Mouse (Mus musculus): ENCODE data around the gene Zfp467. TPM values are rescaled to one million over a fixed set of nuclear protein-coding genes. Genes with fewer than 3 reads are reported as not detected.

Zfp467 gene
- total and polyA plus RNA-seq, 3 experiments: 1.4 to 5.9 (median 2.1) TPM

GRCm38 (mm10) chr6:48411193-48412092 is 34.2 kb downstream of the Zfp467 start:
- TF ChIP-seq SIN3A (IDR thresholded peaks at IDR 0.05; ENCODE audit: low read length): no peak
- no peak for TF ChIP-seq RAD21 (IDR thresholded peaks at IDR 0.05; ENCODE audit: low read depth, low read length)
- no peak for TF ChIP-seq CTCF (conservative IDR thresholded peaks at IDR 0.05 in 1 of 2, IDR thresholded peaks at IDR 0.05 in 1 of 2; ENCODE audit: low read depth in 2 of 2, low read length in 2 of 2)
- TF ChIP-seq TBP (conservative IDR thresholded peaks at IDR 0.05; ENCODE audit: low read depth, low read length): no peak
- no peak for TF ChIP-seq POLR2AphosphoS2 (IDR thresholded peaks at IDR 0.05; ENCODE audit: low read depth, low read length)
- TF ChIP-seq E2F4 (IDR thresholded peaks at IDR 0.05; ENCODE audit: insufficient replicate concordance, low read depth, low read length): no peak
- TF ChIP-seq MAX (IDR thresholded peaks at IDR 0.05; ENCODE audit: low read length): no peak
- TF ChIP-seq USF2 (conservative IDR thresholded peaks at IDR 0.05; ENCODE audit: low read depth, low read length): no peak
- TF ChIP-seq ETS1 (conservative IDR thresholded peaks at IDR 0.05; ENCODE audit: low read depth, low read length): no peak
- TF ChIP-seq MYC (IDR thresholded peaks at IDR 0.05; ENCODE audit: low read depth, low read length): no peak
- no peak for TF ChIP-seq ZC3H11A (IDR thresholded peaks at IDR 0.05; ENCODE audit: low read depth, low read length)
- TF ChIP-seq CHD1 (IDR thresholded peaks at IDR 0.05; ENCODE audit: low read depth, low read length): no peak
- no peak for TF ChIP-seq PAX5 (IDR thresholded peaks at IDR 0.05; ENCODE audit: low read length)
- no peak for TF ChIP-seq TCF12 (IDR thresholded peaks at IDR 0.05; ENCODE audit: low read depth, low read length)
- Histone ChIP-seq H3K4me1 (ENCODE audit: control insufficient read depth in 1 of 2, insufficient read depth in 2 of 2) (no peaks in the 10 kb centered on the region), H3K9ac (ENCODE audit: insufficient read depth, low read depth) (no peak overlapping the region), H3K36me3 (replicated peaks in 1 of 2; ENCODE audit: control insufficient read depth in 1 of 2, insufficient read depth in 1 of 2, low read length in 1 of 2) (peaks cover 89 to 100% of the 10 kb centered on the region in 2 experiments), H3K27ac (ENCODE audit: insufficient read depth, low read depth) (no peak overlapping the region), H3K4me2 (ENCODE audit: insufficient read depth, low read depth, poor library complexity, severe bottlenecking) (no peak overlapping the region), H3K9me3 (replicated peaks; ENCODE audit: low read length) (no peaks in the 10 kb centered on the region), H3K4me3 (replicated peaks in 1 of 3; ENCODE audit: low read depth in 2 of 3, low read length in 2 of 3, poor library complexity in 1 of 3) (no peak overlapping the region), H3K79me2 (replicated peaks; ENCODE audit: control insufficient read depth, extremely low read depth, insufficient read depth, poor library complexity, severe bottlenecking) (no peaks in the 10 kb centered on the region), H3K27me3 (replicated peaks) (no peaks in the 10 kb centered on the region)
- no peak for DNase-seq (ENCODE audit: extremely low read depth)
- dilution Hi-C loops (cut with MboI; ENCODE audit: extremely low pct_ligation_motif_present, extremely low pct_unique_long_range_greater_than_20kb, low sequenced_read_pairs): no loop called here
- in situ Hi-C loops (cut with MboI; ENCODE audit: low pct_ligation_motif_present, low pct_unique_long_range_greater_than_20kb, low sequenced_read_pairs): no loop called here

GRCm38 (mm10) chr6:48410551-48410950 is 35.1 kb downstream of the Zfp467 start:
- no peak overlapping the region for H3K4me3 ChIP-seq (replicated peaks in 1 of 3; ENCODE audit: low read depth in 2 of 3, low read length in 2 of 3, poor library complexity in 1 of 3)
- H3K79me2 ChIP-seq (replicated peaks; ENCODE audit: control insufficient read depth, extremely low read depth, insufficient read depth, poor library complexity, severe bottlenecking): no peaks in the 10 kb centered on the region
- DNase-seq (ENCODE audit: extremely low read depth): peak; percentile 48
- H3K27ac ChIP-seq (ENCODE audit: insufficient read depth, low read depth): no peak overlapping the region
- dilution Hi-C loops (cut with MboI; ENCODE audit: extremely low pct_ligation_motif_present, extremely low pct_unique_long_range_greater_than_20kb, low sequenced_read_pairs): no loop called here
- no peak overlapping the region for H3K4me2 ChIP-seq (ENCODE audit: insufficient read depth, low read depth, poor library complexity, severe bottlenecking)
- no peaks in the 10 kb centered on the region for H3K27me3 ChIP-seq (replicated peaks)
- no peak overlapping the region for H3K9ac ChIP-seq (ENCODE audit: insufficient read depth, low read depth)
- H3K4me1 ChIP-seq (ENCODE audit: control insufficient read depth in 1 of 2, insufficient read depth in 2 of 2): no peaks in the 10 kb centered on the region
- H3K9me3 ChIP-seq (replicated peaks; ENCODE audit: low read length): no peaks in the 10 kb centered on the region
- in situ Hi-C loops (cut with MboI; ENCODE audit: low pct_ligation_motif_present, low pct_unique_long_range_greater_than_20kb, low sequenced_read_pairs): no loop called here
- H3K36me3 ChIP-seq (replicated peaks in 1 of 2; ENCODE audit: control insufficient read depth in 1 of 2, insufficient read depth in 1 of 2, low read length in 1 of 2): peaks cover 84 to 100% of the 10 kb centered on the region in 2 experiments
- TF ChIP-seq MYC (IDR thresholded peaks at IDR 0.05; ENCODE audit: low read depth, low read length) (no peak), ZKSCAN1 (IDR thresholded peaks at IDR 0.05; ENCODE audit: borderline replicate concordance, low read depth, low read length) (no peak), KAT2A (IDR thresholded peaks at IDR 0.05; ENCODE audit: insufficient replicate concordance, low read length) (no peak), NELFE (IDR thresholded peaks at IDR 0.05; ENCODE audit: low read depth, low read length) (no peak), POLR2A (IDR thresholded peaks at IDR 0.05; ENCODE audit: low read depth, low read length) (no peak), IRF4 (IDR thresholded peaks at IDR 0.05; ENCODE audit: low read depth, low read length) (peak; percentile 82), ELF1 (IDR thresholded peaks at IDR 0.05; ENCODE audit: low read depth, low read length) (no peak), POLR2AphosphoS2 (IDR thresholded peaks at IDR 0.05; ENCODE audit: low read depth, low read length) (no peak), USF1 (IDR thresholded peaks at IDR 0.05; ENCODE audit: low read depth, low read length) (no peak), MAFK (IDR thresholded peaks at IDR 0.05; ENCODE audit: insufficient replicate concordance, low read length) (peak; percentile 19; the same call in 1 of the 2 replicates), RAD21 (IDR thresholded peaks at IDR 0.05; ENCODE audit: low read depth, low read length) (no peak), TCF12 (IDR thresholded peaks at IDR 0.05; ENCODE audit: low read depth, low read length) (peak; percentile 55; the same call in 1 of the 2 replicates), JUN (IDR thresholded peaks at IDR 0.05; ENCODE audit: insufficient read depth, low read depth, low read length) (peak; percentile 36; the same call in 1 of the 2 replicates), MXI1 (IDR thresholded peaks at IDR 0.05; ENCODE audit: low read depth, low read length) (no peak), CTCF (conservative IDR thresholded peaks at IDR 0.05 in 1 of 2, IDR thresholded peaks at IDR 0.05 in 1 of 2; ENCODE audit: low read depth in 2 of 2, low read length in 2 of 2) (no peak), MEF2A (IDR thresholded peaks at IDR 0.05; ENCODE audit: borderline replicate concordance, low read depth, low read length) (no peak), JUND (conservative IDR thresholded peaks at IDR 0.05; ENCODE audit: low read depth, low read length) (peak; percentile 50; the same call in 1 of the 2 replicates), PAX5 (IDR thresholded peaks at IDR 0.05; ENCODE audit: low read length) (no peak), USF2 (conservative IDR thresholded peaks at IDR 0.05; ENCODE audit: low read depth, low read length) (no peak), UBTF (IDR thresholded peaks at IDR 0.05; ENCODE audit: low read depth, low read length) (no peak), TBP (conservative IDR thresholded peaks at IDR 0.05; ENCODE audit: low read depth, low read length) (no peak), SIN3A (IDR thresholded peaks at IDR 0.05; ENCODE audit: low read length) (no peak; the same call in 1 of the 2 replicates), SMC3 (IDR thresholded peaks at IDR 0.05; ENCODE audit: low read depth, low read length) (no peak), EP300 (IDR thresholded peaks at IDR 0.05; ENCODE audit: low read length) (peak; percentile 80)

Data from CH12.LX (cell line).